Mouse (Mus musculus) colon, adult 2 months (tissue): ENCODE data around the gene Nrsn2. TPM values are rescaled to one million over a fixed set of nuclear protein-coding genes. Genes with fewer than 3 reads are reported as not detected.

ENCODE experiments used
- polyA plus RNA-seq: library from polyadenylated mRNA; depleted of rRNA; stranded (reverse); fragments of >200 nt; gene quantifications from 2 replicates; pipeline ENCODE4 v1.2.3, GENCODE M21; 2012; rRNA removed

Gene Nrsn2
- 0.73 and 0.76 TPM in 2 replicates for polyA plus RNA-seq

GRCm38 (mm10) chr2:152376345-152376741, at the start of gene Nrsn2:
Gene Nrsn2, minus strand, starts transcription at chr2:152376638.

GRCm38 (mm10) chr2:152415287-152415686, 38.8 kb upstream of the Nrsn2 start, which contains the start of gene 6820408C15Rik:
Gene 6820408C15Rik, plus strand, starts transcription at chr2:152415587.

GRCm38 (mm10) chr2:152414591-152415165, 38.2 kb upstream of the Nrsn2 start, which contains the start of gene Zcchc3:
Gene Zcchc3, minus strand, starts transcription at chr2:152415027.

GRCm38 (mm10) chr2:152397680-152398435, 21.4 kb upstream of the Nrsn2 start, which contains the start of gene Sox12:
Gene Sox12, minus strand, starts transcription at chr2:152398063.

GRCm38 (mm10) chr2:152343329-152344213, 32.9 kb downstream of the Nrsn2 start, which contains the start of gene Trib3:
Gene Trib3, minus strand, starts transcription at chr2:152344032.

GRCm38 (mm10) chr2:152332101-152332825, 44.2 kb downstream of the Nrsn2 start, which contains the start of gene Rbck1:
Gene Rbck1, minus strand, starts transcription at chr2:152332653.

Other genes with a start within 250 kb of the Nrsn2 start
- gene Tcf15, start 233.1 kb downstream of the Nrsn2 start, polyA plus RNA-seq, result 9.3 and 9.6 TPM in 2 replicates
- gene Csnk2a1, start 149.8 kb downstream of the Nrsn2 start, polyA plus RNA-seq, result 12.2 and 13.8 TPM in 2 replicates
- 56.0 and 62.7 TPM in 2 replicates for gene Tbc1d20, start 82.8 kb downstream of the Nrsn2 start, polyA plus RNA-seq
- 239 and 263 TPM in 2 replicates for gene Rbck1, start 44.0 kb downstream of the Nrsn2 start, polyA plus RNA-seq
- 0.86 and 1.2 TPM in 2 replicates for gene Trib3, start 32.6 kb downstream of the Nrsn2 start, polyA plus RNA-seq
- 4.1 and 4.9 TPM in 2 replicates for gene Sox12, start 21.4 kb upstream of the Nrsn2 start, polyA plus RNA-seq
- gene Zcchc3, start 38.4 kb upstream of the Nrsn2 start, polyA plus RNA-seq, result 2.9 and 4.2 TPM in 2 replicates
- gene 6820408C15Rik, start 38.9 kb upstream of the Nrsn2 start, polyA plus RNA-seq, result not detected in 2 replicates
- not detected in 2 replicates for gene Defb23, start 88.0 kb upstream of the Nrsn2 start, polyA plus RNA-seq
- not detected in 2 replicates for gene Defb20, start 100.4 kb upstream of the Nrsn2 start, polyA plus RNA-seq
- gene Defb22, start 113.5 kb upstream of the Nrsn2 start, polyA plus RNA-seq, result not detected in 2 replicates
- gene Defb26, start 135.1 kb upstream of the Nrsn2 start, polyA plus RNA-seq, result not detected in 2 replicates
- not detected in 2 replicates for gene Defb28, start 141.6 kb upstream of the Nrsn2 start, polyA plus RNA-seq
- gene Defb29, start 163.5 kb upstream of the Nrsn2 start, polyA plus RNA-seq, result not detected in 2 replicates
- gene Gm17416, start 192.7 kb upstream of the Nrsn2 start, polyA plus RNA-seq, result not detected in 2 replicates
- gene Defb21, start 196.1 kb upstream of the Nrsn2 start, polyA plus RNA-seq, result not detected in 2 replicates
- gene Defb19, start 203.7 kb upstream of the Nrsn2 start, polyA plus RNA-seq, result not detected in 2 replicates
- gene Defb45, start 222.8 kb upstream of the Nrsn2 start, polyA plus RNA-seq, result 0.51 TPM in 1 of 2 replicates, not detected in the other
- gene Defb36, start 227.7 kb upstream of the Nrsn2 start, polyA plus RNA-seq, result 0.35 TPM in 1 of 2 replicates, not detected in the other
- gene Defb25, start 246.4 kb upstream of the Nrsn2 start, polyA plus RNA-seq, result not detected in 2 replicates